Mouse (Mus musculus) E14TG2a.4 (cell line): ENCODE data around the gene Gm20696.

ENCODE experiments used
- CTCF ChIP-seq: conservative IDR thresholded peaks from 2 replicates; pipeline ENCODE4 v1.5.1; 2014; ENCODE audit warnings: low read length
- NANOG ChIP-seq: IDR thresholded peaks from 2 replicates; pipeline ENCODE4 v1.6.1; 2014; ENCODE audit warnings: borderline replicate concordance, low read length, mixed read lengths
- POU5F1 ChIP-seq: IDR thresholded peaks from 2 replicates; pipeline ENCODE4 v1.6.1; 2014; ENCODE audit warnings: low read length, borderline replicate concordance

- no peak for TF ChIP-seq CTCF
- TF ChIP-seq NANOG, result no peak
- TF ChIP-seq POU5F1, result no peak
Measured at GRCm38 (mm10) chr6:99503741-99504140, 162.9 kb downstream of the Gm20696 start.
